Mouse (Mus musculus) Patski (cell line): ENCODE measurements around the gene Cldn11. TPM values are rescaled to one million over a fixed set of nuclear protein-coding genes. Genes with fewer than 3 reads are reported as not detected.
A peak's percentile ranks its signal among the peaks of the same experiment; 100 is the strongest.
"Not testable (repeated sequence)": the region's sequence is repeated elsewhere in the genome, so short reads cannot be mapped to it uniquely, and the experiment has no call there.

Experiments
- ATAC-seq: fragments of 100-300 bp; one replicate; pipeline ENCODE4 v1.8.0; 2021
- CTCF ChIA-PET: fragments of 350-600 bp; sonication (Branson Sonifier 250); formaldehyde crosslinking; loops from one replicate; lab custom pipeline; 2022; ENCODE audit warnings: inconsistent platforms; lab: Charles Lee
- POLR2A ChIA-PET: fragments of 350-600 bp; sonication (Branson Sonifier 250); formaldehyde crosslinking; loops from one replicate; lab custom pipeline; 2022; ENCODE audit warnings: antibody characterized with exemption, inconsistent platforms; lab: Charles Lee
- DNase-seq: peaks from one replicate; pipeline ENCODE4 v3.0.0-alpha.2; 2011; ENCODE audit warnings: low read depth, low spot score
- H3K27me3 ChIP-seq: fragments of 371-371 bp; one replicate; pipeline ENCODE4 v1.5.1; 2021
- CTCF ChIP-seq: fragments of 100-300 bp; IDR thresholded peaks from one replicate; pipeline ENCODE4 v1.5.1; 2021
- in situ Hi-C: fragments of 300-500 bp; cut with MboI; formaldehyde crosslinking; loops from 3 replicates; pipeline ENCODE4 v1.11.1; 2018; ENCODE audit warnings: low pct_unique_long_range_greater_than_20kb, mixed read lengths
- polyA plus RNA-seq: library from polyadenylated mRNA; unstranded; gene quantifications from one replicate; pipeline ENCODE4 v1.2.3, GENCODE M21; 2021

Gene Cldn11
- polyA plus RNA-seq, 1 experiment from 2014 or later, result not detected

- ATAC-seq (no peak), DNase-seq (no peak)
- TF ChIP-seq CTCF, result no peak
- H3K27me3 ChIP-seq, result no peaks in the 10 kb centered on the region
- ChIA-PET CTCF (interaction anchor here (1.8 to 4.6 kb wide), 3 partner anchors 9 to 137 kb away, joined by 4 to 20 read pairs (median 7); no protein-coding TSS in a partner anchor), POLR2A (no interaction called here)
- in situ Hi-C loops, result loop anchor here (5.0 to 25.0 kb wide), 2 partner anchors 537 to 1058 kb away; no protein-coding TSS in a partner anchor
These were observed 20.0 kb upstream of the Cldn11 start for GRCm38 (mm10) chr3:31129766-31130165.

GRCm38 (mm10) chr3:31133664-31134063 lies 16.1 kb upstream of the Cldn11 start:
- DNase-seq, result no peak
- TF ChIP-seq CTCF, result no peak
- no peaks in the 10 kb centered on the region for H3K27me3 ChIP-seq
- CTCF ChIA-PET, result no interaction called here
- ATAC-seq, result no peak
- in situ Hi-C loops, result loop anchor here (5.0 to 25.0 kb wide), 2 partner anchors 541 to 1054 kb away; no protein-coding TSS in a partner anchor
- POLR2A ChIA-PET, result interaction anchor here (0.7 kb wide), 1 partner anchor 73 kb away, joined by 3 read pairs; no protein-coding TSS in a partner anchor

DNA sequence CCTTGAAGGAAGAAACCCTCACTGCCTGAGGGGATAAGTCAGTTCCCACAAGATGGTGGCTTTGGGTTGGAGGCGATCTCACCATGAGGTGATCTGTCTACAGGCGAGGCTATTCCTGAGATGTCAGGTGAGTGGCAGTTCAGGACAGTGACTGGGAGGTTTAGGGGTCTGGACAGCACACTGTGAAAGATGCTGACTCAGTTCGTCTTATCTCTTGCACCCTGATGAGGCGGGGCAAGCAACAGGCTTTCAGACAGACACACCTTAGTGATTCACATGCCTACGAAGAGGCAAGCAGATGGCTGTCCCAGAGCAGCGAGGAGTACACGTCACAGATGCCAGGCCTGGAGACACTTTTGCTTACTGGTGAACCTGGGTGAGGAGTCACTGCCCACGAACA lies 15.5 kb upstream of the Cldn11 start:
- POLR2A ChIA-PET, result no interaction called here
- in situ Hi-C loops, result loop anchor here (5.0 to 25.0 kb wide), 2 partner anchors 542 to 1053 kb away; no protein-coding TSS in a partner anchor
- ATAC-seq (no peak), DNase-seq (no peak)
- CTCF ChIA-PET, result no interaction called here
- TF ChIP-seq CTCF, result no peak
- no peaks in the 10 kb centered on the region for H3K27me3 ChIP-seq

DNA sequence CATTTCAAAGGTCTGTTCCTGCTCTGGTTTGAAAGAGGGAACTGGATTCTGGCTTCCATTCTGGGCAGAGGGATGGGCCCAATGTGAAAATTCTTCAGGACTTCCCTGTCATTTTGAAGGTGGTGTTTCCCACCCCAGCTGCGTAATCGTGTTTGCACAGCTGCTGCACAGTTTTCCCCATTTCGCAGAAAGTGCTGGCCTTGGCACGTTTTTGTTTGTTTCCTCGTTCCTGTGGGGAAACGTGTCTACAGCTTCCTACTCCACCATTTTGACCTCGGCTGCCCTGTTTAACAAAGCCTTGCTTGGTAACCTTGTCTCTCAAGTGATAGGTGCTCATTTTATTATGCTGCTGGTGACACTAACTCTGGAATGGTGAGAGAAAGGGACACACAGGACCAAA lies 15.0 kb upstream of the Cldn11 start:
- DNase-seq, result no peak
- no peaks in the 10 kb centered on the region for H3K27me3 ChIP-seq
- in situ Hi-C loops, result loop anchor here (5.0 to 25.0 kb wide), 3 partner anchors 77 to 1053 kb away; no protein-coding TSS in a partner anchor
- ATAC-seq, result no peak
- TF ChIP-seq CTCF, result no peak
- CTCF ChIA-PET, result interaction anchor here (0.9 kb wide), 2 partner anchors 9 to 37 kb away, joined by 3 read pairs; no protein-coding TSS in a partner anchor
- POLR2A ChIA-PET, result no interaction called here

DNA sequence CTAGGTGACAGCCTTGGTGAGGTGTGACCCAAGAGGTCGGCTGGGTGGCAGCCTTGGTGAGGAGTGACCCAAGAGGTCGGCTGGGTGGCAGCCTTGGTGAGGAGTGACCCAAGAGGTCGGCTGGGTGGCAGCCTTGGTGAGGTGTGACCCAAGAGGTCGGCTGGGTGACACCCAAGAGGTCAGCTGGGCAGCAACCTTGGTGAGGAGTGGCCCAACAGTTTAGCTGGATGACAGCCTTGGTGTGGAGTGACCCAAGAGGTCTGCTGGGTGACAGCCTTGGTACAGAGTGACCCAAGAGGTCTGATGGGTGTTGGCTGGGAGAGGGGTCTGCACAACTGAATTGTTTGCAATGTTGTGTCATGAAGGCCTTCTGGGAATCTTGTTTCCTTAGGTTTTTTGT lies 13.1 kb upstream of the Cldn11 start:
- ATAC-seq, DNase-seq, POLR2A ChIA-PET, H3K27me3 ChIP-seq: not testable (repeated sequence)
- CTCF ChIA-PET, result interaction anchor here (0.6 to 3.0 kb wide), 3 partner anchors 80 to 124 kb away, joined by 3 to 29 read pairs (median 4); no protein-coding TSS in a partner anchor
- in situ Hi-C loops, result loop anchor here (5.0 to 25.0 kb wide), 2 partner anchors 79 to 1051 kb away; no protein-coding TSS in a partner anchor

DNA sequence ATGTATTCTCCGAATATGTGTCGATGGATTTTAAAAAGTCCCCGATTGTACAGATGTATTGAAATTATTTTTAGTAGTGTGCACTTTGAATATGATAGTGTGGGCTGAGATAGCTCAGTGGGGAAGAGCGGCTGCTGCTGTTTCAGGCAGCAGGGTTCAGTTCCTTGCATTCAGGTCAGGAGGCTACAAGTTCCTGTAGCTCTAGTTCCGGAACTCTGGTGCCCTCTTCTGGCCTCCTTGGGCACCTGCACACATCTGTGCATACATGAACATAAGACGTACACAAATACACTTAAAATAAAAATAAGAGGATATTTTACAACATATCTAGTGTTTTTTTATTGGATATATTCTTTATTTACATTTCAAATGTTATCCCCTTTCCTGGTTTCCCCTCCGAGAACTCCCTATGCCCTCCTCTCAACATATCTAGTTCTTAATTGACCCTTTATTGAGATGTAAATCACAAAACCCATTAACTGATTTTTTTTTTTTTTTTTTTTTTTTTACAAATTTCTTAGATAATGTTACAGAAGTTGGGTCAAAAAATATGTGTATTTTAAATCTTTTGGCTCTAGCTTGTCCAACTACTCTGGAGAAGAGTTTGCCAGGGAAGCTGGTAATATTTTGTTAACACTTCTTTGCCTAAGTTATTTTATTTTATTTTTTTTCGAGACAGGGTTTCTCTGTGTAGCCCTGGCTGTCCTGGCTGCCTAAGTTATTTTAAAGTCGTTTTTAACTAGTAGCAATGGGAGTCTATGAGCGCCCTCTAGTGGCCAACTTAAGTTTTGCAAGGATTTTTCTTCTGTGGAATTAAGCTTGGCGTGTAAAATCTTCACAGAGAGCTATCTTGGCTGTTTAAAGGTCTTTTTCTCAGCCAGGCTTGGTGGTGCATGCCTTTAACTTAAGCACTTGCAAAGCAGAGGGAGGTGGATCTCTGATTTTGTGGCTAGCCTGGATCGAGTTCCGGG lies 11.0 kb upstream of the Cldn11 start:
- no peaks in the 10 kb centered on the region for H3K27me3 ChIP-seq
- POLR2A ChIA-PET, result interaction anchor here (0.6 to 1.0 kb wide), 2 partner anchors 78 to 82 kb away, joined by 3 read pairs; no protein-coding TSS in a partner anchor
- peak; percentile 66 for DNase-seq
- in situ Hi-C loops, result loop anchor here (5.0 to 25.0 kb wide), 2 partner anchors 81 to 1049 kb away; no protein-coding TSS in a partner anchor
- CTCF ChIA-PET, result interaction anchor here (0.6 to 3.0 kb wide), 34 partner anchors 9 to 1169 kb away, joined by 3 to 31 read pairs (median 4); partner anchors contain the start of gene Cldn11
- ATAC-seq, result peak; percentile 74
- TF ChIP-seq CTCF, result peak; percentile 87

DNA sequence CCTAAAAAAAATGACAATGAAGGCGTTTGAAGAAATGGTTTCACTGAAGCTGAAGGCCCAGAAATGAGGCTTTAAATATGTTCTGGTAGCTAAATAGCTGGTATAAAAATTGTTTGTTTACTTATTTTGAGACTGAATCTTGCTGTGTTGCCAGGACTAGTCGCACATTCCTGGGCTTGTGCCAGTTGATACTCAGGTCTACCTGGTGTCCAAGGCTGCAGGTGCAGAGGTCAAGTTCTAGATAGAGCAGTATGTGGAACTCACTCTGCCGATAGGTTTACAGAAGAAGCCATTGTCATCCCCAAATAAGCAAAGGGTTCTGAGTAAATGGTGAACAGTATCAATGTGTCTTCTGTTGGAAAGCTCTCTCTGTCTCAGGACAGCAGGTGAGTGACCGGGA lies 8.1 kb upstream of the Cldn11 start:
- CTCF ChIA-PET, result interaction anchor here (1.0 to 2.4 kb wide), 7 partner anchors 85 to 550 kb away, joined by 3 to 11 read pairs (median 3); no protein-coding TSS in a partner anchor
- in situ Hi-C loops, result loop anchor here (10.0 to 25.0 kb wide), 2 partner anchors 653 to 1046 kb away; no protein-coding TSS in a partner anchor
- TF ChIP-seq CTCF, result no peak
- DNase-seq (no peak), ATAC-seq (no peak)
- POLR2A ChIA-PET, result interaction anchor here (0.5 kb wide), 1 partner anchor 48 kb away, joined by 6 read pairs; no protein-coding TSS in a partner anchor
- no peaks in the 10 kb centered on the region for H3K27me3 ChIP-seq

DNA sequence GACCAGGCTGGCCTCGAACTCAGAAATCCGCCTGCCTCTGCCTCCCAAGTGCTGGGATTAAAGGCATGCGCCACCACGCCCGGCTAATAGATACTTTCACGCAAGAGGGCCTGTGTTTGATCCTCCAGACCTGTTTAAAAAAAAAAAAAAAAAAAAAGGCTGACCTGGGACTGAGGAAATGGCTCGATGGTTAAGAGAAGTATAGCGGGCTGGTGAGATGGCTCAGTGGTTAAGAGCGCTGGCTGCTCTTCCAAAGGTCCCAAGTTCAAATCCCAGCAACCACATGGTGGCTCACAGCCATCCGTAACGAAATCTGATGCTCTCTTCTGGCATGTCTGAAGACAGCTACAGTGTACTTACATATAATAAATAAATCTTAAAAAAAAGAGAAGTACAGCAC lies 4.5 kb upstream of the Cldn11 start:
- CTCF ChIA-PET, result interaction anchor here (1.1 to 4.6 kb wide), 3 partner anchors 92 to 458 kb away, joined by 3 to 32 read pairs (median 6); no protein-coding TSS in a partner anchor
- POLR2A ChIA-PET, result interaction anchor here (0.7 kb wide), 1 partner anchor 181 kb away, joined by 5 read pairs; no protein-coding TSS in a partner anchor
- ATAC-seq, DNase-seq, H3K27me3 ChIP-seq: not testable (repeated sequence)
- in situ Hi-C loops, result loop anchor here (5.0 to 25.0 kb wide), 5 partner anchors 92 to 1042 kb away; no protein-coding TSS in a partner anchor

- no peaks in the 10 kb centered on the region for H3K27me3 ChIP-seq
- ChIA-PET POLR2A (interaction anchor here (0.7 kb wide), 1 partner anchor 181 kb away, joined by 5 read pairs; no protein-coding TSS in a partner anchor), CTCF (interaction anchor here (1.1 to 4.6 kb wide), 4 partner anchors 11 to 458 kb away, joined by 3 to 32 read pairs (median 5); no protein-coding TSS in a partner anchor)
- in situ Hi-C loops, result loop anchor here (5.0 to 25.0 kb wide), 5 partner anchors 92 to 1042 kb away; no protein-coding TSS in a partner anchor
- DNase-seq (peak; percentile 62), ATAC-seq (peak; percentile 87)
- TF ChIP-seq CTCF, result peak; percentile 96
These were observed 4.0 kb upstream of the Cldn11 start for GRCm38 (mm10) chr3:31145641-31146290.
